Mouse (Mus musculus): ENCODE results near the gene Calml4.
"Not testable (repeated sequence)": the region's sequence is repeated elsewhere in the genome, so short reads cannot be mapped to it uniquely, and the experiment has no call there.

Calml4 gene

GRCm38 (mm10) chr9:62835705-62836446 lies 22.0 kb upstream of the Calml4 start:
- in situ Hi-C loops (cut with MboI, MseI) = no loop called here

GRCm38 (mm10) chr9:62837611-62838010 lies 20.3 kb upstream of the Calml4 start:
- in situ Hi-C loops (cut with MboI, MseI) = no loop called here

GRCm38 (mm10) chr9:62838146-62838505 lies 19.8 kb upstream of the Calml4 start:
- in situ Hi-C loops (cut with MboI, MseI) = no loop called here

GRCm38 (mm10) chr9:62838506-62839171 lies 19.2 kb upstream of the Calml4 start, which contains the start of gene Cln6:
Gene Cln6, plus strand, starts transcription at chr9:62838785.
- in situ Hi-C loops (cut with MboI, MseI) = no loop called here

- in situ Hi-C loops (cut with MboI, MseI) = no loop called here
Measured at GRCm38 (mm10) chr9:62839172-62839770, 18.6 kb upstream of the Calml4 start.

- in situ Hi-C loops (cut with MboI, MseI) = loop anchor here (5.0 kb wide), 2 partner anchors 89 to 289 kb away; no protein-coding TSS in a partner anchor
Measured at GRCm38 (mm10) chr9:62843356-62844024, 14.4 kb upstream of the Calml4 start.

GRCm38 (mm10) chr9:62844461-62844860 lies 13.4 kb upstream of the Calml4 start:
- in situ Hi-C loops (cut with MboI, MseI) = loop anchor here (5.0 kb wide), 2 partner anchors 88 to 288 kb away; no protein-coding TSS in a partner anchor

GRCm38 (mm10) chr9:62847694-62848093 lies 10.2 kb upstream of the Calml4 start:
- in situ Hi-C loops (cut with MboI, MseI) = no loop called here

GRCm38 (mm10) chr9:62848641-62849040 lies 9.2 kb upstream of the Calml4 start:
- in situ Hi-C loops (cut with MboI, MseI) = no loop called here

- in situ Hi-C loops (cut with MboI, MseI) = loop anchor here (5.0 kb wide), 1 partner anchor 41 kb away; no protein-coding TSS in a partner anchor
Measured at GRCm38 (mm10) chr9:62851571-62851970, 6.3 kb upstream of the Calml4 start.

GRCm38 (mm10) chr9:62854483-62854882 lies 3.4 kb upstream of the Calml4 start:
- in situ Hi-C loops (cut with MboI, MseI) = loop anchor here (5.0 kb wide), 1 partner anchor 38 kb away; no protein-coding TSS in a partner anchor

GRCm38 (mm10) chr9:62857216-62857615 lies 664 bp upstream of the Calml4 start:
- in situ Hi-C loops (cut with MboI, MseI) = no loop called here

- in situ Hi-C loops (cut with MboI, MseI) = no loop called here
Measured at GRCm38 (mm10) chr9:62858266-62859019, 563 bp downstream of the Calml4 start.

- in situ Hi-C loops (cut with MboI, MseI) = not testable (repeated sequence)
Measured at GRCm38 (mm10) chr9:62860102-62860501, 2.2 kb downstream of the Calml4 start.

GRCm38 (mm10) chr9:62860866-62861265 lies 3.0 kb downstream of the Calml4 start:
- in situ Hi-C loops (cut with MboI, MseI) = no loop called here

GRCm38 (mm10) chr9:62869236-62869635 lies 11.4 kb downstream of the Calml4 start:
- in situ Hi-C loops (cut with MboI, MseI) = not testable (repeated sequence)

GRCm38 (mm10) chr9:62870728-62871127 lies 12.8 kb downstream of the Calml4 start:
- in situ Hi-C loops (cut with MboI, MseI) = no loop called here

GRCm38 (mm10) chr9:62876966-62877616 lies 19.2 kb downstream of the Calml4 start:
- in situ Hi-C loops (cut with MboI, MseI) = no loop called here

- in situ Hi-C loops (cut with MboI, MseI) = no loop called here
Measured at GRCm38 (mm10) chr9:62877825-62878224, 19.9 kb downstream of the Calml4 start.

- in situ Hi-C loops (cut with MboI, MseI) = no loop called here
Measured at GRCm38 (mm10) chr9:62881871-62882270, 24.0 kb downstream of the Calml4 start.

Data from regulatory T cell (primary cell).